Mouse (Mus musculus): ENCODE data around the gene Kcnj3. TPM values are rescaled to one million over a fixed set of nuclear protein-coding genes. Genes with fewer than 3 reads are reported as not detected.

Gene Kcnj3
- polyA plus RNA-seq (2016; fragmentation: Nextera tagmentation; extraction: Ambion mirVana): 0.19 TPM in 1 of 2 replicates, not detected in the other

DNA sequence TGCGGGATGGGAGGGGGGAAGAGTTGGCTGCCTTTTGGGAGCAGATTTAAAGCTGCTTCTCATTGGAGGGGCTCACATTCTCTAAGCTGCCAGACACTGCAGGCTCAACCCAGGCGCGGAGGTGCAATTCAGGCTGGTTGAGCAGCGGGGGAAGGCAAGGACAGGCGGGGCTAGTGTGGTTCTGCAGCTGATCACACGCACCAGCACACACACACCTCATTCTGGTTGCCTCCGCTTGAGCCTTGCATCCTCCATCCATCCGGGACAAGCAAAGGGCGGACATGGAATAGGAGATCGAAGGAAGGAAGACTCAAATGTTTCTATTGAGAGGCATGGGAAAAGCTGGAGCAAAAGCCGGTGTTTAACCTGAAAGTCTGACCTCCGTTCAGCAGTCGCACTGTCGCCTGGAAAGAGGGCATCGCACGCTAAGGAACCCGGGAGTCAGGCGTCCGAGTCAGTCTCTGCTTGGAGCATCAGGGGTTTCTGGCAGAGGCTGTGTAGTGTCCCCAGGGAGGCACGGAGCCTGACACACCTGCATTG is at the start of gene Kcnj3:
Kcnj3 (plus strand) TSS at position 250 of the 540 bp plus-strand sequence.
- peak; percentile 57 for DNase-seq (ENCODE audit: low spot score)
- H3K9me3 ChIP-seq (replicated peaks): no peaks in the 10 kb centered on the region
- under 1% methylated on average over 20 of the region's 20 CpGs for WGBS
- no peaks in the 10 kb centered on the region for H3K36me3 ChIP-seq
- H3K27me3 ChIP-seq (ENCODE audit: low read depth, poor library complexity, severe bottlenecking): peaks cover 52% of the 10 kb centered on the region
- no peak within 1 kb of the TSS for H3K27ac ChIP-seq
- peak within 1 kb of the TSS; percentile 52 for H3K4me3 ChIP-seq
- peaks cover 25% of the 10 kb centered on the region for H3K4me1 ChIP-seq

DNA sequence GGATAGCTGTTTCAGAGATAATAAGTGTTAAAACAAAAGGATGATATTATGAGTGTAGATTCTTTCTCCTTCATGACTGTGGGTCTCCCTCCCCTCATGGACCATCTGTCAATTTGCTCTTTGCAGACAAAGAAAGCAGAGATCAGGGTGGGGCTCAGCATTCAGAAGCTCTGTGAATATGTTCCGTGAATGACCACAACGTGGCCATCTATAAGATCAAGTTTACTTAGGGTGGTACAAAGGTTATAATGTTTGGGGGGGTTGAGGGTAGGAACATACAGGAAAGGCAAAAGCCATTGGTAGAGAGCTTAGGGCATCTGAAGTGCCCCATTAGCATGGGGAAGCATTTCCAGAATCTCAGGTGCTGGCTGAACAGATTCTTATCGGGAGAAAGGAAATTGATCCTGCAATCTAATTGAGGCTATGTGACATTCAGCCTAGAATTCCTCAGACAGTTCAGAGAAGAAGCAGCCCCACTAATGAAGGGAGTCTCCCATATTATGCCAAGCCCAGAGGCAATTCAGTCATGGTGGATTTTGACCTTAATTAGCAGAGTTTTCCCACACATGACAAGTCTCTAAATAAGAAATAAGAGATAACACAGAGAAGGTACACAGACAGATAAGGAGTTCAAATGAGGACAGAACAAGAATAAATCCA is 45.3 kb upstream of the Kcnj3 start:
- H3K4me3 ChIP-seq: no peak overlapping the region
- 82% methylated on average over 3 of the region's 3 CpGs for WGBS
- no peaks in the 10 kb centered on the region for H3K27me3 ChIP-seq (ENCODE audit: low read depth, poor library complexity, severe bottlenecking)
- H3K9me3 ChIP-seq (replicated peaks): no peaks in the 10 kb centered on the region
- no peaks in the 10 kb centered on the region for H3K36me3 ChIP-seq
- H3K4me1 ChIP-seq: no peaks in the 10 kb centered on the region
- H3K27ac ChIP-seq: no peak overlapping the region
- no peak for DNase-seq (ENCODE audit: low spot score)

DNA sequence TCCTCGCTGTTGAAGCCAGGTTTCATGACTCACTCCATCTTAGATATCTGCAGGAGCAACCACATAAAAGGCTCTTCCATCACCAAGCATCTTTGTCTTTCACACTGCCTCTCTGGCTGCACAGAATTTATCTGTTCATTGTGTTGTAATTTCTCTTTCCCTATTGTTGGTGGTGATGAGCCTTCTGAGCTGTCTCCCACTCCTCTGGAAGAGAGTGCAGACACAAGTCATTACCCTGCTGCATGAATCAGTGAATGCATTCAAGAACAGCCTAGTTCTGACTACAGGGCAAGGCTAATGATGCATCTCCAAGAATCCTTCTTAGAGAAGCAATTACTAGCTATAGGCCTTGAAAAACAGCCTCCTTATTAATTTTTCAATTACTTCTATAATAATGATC is 30.5 kb upstream of the Kcnj3 start:
- H3K9me3 ChIP-seq (replicated peaks): no peaks in the 10 kb centered on the region
- 89% methylated on average over 1 of the region's 1 CpGs for WGBS
- no peaks in the 10 kb centered on the region for H3K27me3 ChIP-seq (ENCODE audit: low read depth, poor library complexity, severe bottlenecking)

DNA sequence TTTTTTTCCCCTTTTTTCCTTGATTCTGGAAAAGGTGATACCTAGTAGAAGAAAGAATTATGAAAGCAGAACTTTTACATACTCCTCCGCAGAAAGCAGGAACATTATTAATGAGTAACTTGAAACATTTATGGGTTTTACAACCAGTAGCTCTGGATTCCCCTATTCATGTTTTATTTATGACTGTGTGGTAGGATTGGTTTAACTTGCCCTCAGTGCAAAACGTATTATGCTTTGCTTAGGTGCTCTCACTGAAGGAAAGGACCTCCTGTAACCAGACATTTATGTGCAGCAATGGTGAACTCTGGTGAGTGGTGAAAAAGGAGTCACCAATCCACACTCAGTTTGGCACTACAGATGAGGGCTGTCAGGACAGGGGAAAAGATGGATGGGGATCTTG is 8.1 kb upstream of the Kcnj3 start:
- no peak overlapping the region for H3K4me3 ChIP-seq
- DNase-seq (ENCODE audit: low spot score): no peak
- H3K27me3 ChIP-seq (ENCODE audit: low read depth, poor library complexity, severe bottlenecking): no peaks in the 10 kb centered on the region
- WGBS: 51% methylated on average over 2 of the region's 2 CpGs
- no peaks in the 10 kb centered on the region for H3K4me1 ChIP-seq
- no peaks in the 10 kb centered on the region for H3K36me3 ChIP-seq
- no peak overlapping the region for H3K27ac ChIP-seq
- no peaks in the 10 kb centered on the region for H3K9me3 ChIP-seq (replicated peaks)

More for the DNA sequence above, 30.5 kb upstream of the Kcnj3 start:
- H3K27ac ChIP-seq: no peak overlapping the region
- H3K36me3 ChIP-seq: no peaks in the 10 kb centered on the region
- H3K4me3 ChIP-seq: no peak overlapping the region
- no peaks in the 10 kb centered on the region for H3K4me1 ChIP-seq
- DNase-seq (ENCODE audit: low spot score): no peak

DNA sequence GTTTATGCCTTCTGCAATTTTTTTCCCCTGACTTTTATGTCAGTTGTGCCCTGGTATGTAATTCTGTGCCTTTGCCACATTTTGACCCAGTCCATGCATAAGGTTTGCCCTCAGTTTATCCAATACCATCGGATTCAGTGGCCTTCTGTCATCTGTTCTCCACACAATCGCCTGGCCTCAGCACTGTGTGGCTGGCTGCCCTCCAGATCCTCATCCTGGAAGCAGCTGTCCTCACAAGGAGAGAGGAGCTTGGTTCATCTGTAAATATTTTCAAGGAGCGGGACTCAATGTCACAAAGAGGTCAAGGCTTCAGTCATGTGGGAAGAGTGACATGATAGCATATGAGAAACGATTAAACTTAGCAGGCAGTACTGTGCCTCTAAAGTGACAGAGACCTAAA is 3.7 kb upstream of the Kcnj3 start:
- 88% methylated on average over 4 of the region's 4 CpGs for WGBS
- no peak for DNase-seq (ENCODE audit: low spot score)
- H3K27me3 ChIP-seq (ENCODE audit: low read depth, poor library complexity, severe bottlenecking): peaks cover 30% of the 10 kb centered on the region

DNA sequence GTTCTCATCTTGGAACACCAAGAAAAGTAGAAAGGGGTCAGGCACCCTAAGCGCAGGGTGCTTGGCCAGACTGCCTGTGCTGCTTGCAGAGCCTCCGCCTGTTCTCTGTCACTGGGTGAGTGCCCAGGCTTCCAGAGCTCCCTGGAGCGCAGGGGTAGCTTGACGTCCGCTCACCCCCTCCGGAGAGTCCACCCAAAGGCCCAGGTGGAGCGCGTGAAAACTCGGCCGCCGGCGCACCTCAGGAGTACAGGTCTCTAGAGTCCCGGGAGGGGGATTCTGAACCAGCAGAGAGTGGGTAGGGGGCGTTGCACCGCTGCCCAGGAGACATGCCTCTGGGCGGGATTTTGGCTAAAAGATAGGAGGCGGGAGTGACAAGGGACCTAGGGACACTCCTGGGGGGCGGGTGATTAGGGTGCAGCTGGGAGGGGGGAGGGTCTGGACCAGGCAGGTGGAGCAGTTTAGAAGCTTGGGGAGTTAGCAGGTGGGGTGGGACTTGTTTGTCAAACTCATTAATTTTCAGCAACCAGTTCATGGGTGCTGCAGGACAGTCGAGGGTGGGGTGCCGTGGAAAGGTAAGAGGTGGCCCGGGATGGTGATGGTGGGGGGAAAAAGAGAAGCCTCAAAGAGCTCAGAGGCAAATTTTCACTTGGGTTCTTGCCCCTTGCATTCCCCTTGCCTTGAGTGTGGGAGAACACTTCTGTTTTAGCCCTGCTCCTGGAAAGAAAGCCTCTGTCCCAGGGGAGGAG is 664 bp downstream of the Kcnj3 start:
- no peak overlapping the region for H3K27ac ChIP-seq
- H3K36me3 ChIP-seq: no peaks in the 10 kb centered on the region
- H3K4me3 ChIP-seq: peak overlapping the region; percentile 52
- peaks cover 25% of the 10 kb centered on the region for H3K4me1 ChIP-seq
- WGBS: under 1% methylated on average over 21 of the region's 21 CpGs
- no peaks in the 10 kb centered on the region for H3K9me3 ChIP-seq (replicated peaks)
- peak; percentile 46 for DNase-seq (ENCODE audit: low spot score)
- H3K27me3 ChIP-seq (ENCODE audit: low read depth, poor library complexity, severe bottlenecking): peaks cover 52% of the 10 kb centered on the region

More for the DNA sequence above, 3.7 kb upstream of the Kcnj3 start:
- H3K4me3 ChIP-seq: no peak overlapping the region
- no peaks in the 10 kb centered on the region for H3K9me3 ChIP-seq (replicated peaks)
- H3K27ac ChIP-seq: no peak overlapping the region
- H3K4me1 ChIP-seq: peaks cover 16% of the 10 kb centered on the region
- H3K36me3 ChIP-seq: no peaks in the 10 kb centered on the region

DNA sequence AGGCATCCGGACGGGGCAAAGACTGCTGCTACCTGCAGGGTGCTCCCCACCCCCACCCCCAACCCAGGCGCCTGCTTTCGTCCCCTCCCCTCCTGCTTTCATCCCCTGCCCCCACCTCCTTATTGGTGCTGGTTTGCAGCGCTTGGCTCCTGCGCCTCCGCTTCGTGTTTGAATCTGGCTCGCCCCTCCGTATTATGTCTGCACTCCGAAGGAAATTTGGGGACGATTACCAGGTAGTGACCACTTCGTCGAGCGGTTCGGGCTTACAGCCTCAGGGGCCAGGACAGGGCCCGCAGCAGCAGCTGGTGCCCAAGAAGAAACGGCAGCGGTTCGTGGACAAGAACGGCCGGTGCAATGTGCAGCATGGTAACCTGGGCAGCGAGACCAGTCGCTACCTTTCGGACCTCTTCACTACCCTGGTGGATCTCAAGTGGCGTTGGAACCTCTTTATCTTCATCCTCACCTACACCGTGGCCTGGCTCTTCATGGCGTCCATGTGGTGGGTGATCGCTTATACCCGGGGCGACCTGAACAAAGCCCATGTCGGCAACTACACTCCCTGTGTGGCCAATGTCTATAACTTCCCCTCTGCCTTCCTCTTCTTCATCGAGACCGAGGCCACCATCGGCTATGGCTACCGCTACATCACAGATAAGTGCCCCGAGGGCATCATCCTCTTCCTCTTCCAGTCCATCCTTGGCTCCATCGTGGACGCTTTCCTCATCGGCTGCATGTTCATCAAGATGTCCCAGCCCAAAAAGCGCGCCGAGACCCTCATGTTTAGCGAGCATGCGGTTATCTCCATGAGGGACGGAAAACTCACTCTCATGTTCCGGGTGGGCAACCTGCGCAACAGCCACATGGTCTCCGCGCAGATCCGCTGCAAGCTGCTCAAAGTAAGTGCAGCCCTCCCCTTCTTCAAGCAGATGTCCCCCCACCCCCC is 1.5 kb downstream of the Kcnj3 start:
- no peak overlapping the region for H3K27ac ChIP-seq
- H3K9me3 ChIP-seq (replicated peaks): no peaks in the 10 kb centered on the region
- peaks cover 25% of the 10 kb centered on the region for H3K4me1 ChIP-seq
- peak; percentile 44 for DNase-seq (ENCODE audit: low spot score)
- peaks cover 52% of the 10 kb centered on the region for H3K27me3 ChIP-seq (ENCODE audit: low read depth, poor library complexity, severe bottlenecking)
- 1% methylated on average over 51 of the region's 51 CpGs for WGBS
- no peaks in the 10 kb centered on the region for H3K36me3 ChIP-seq
- H3K4me3 ChIP-seq: peak overlapping the region; percentile 52

DNA sequence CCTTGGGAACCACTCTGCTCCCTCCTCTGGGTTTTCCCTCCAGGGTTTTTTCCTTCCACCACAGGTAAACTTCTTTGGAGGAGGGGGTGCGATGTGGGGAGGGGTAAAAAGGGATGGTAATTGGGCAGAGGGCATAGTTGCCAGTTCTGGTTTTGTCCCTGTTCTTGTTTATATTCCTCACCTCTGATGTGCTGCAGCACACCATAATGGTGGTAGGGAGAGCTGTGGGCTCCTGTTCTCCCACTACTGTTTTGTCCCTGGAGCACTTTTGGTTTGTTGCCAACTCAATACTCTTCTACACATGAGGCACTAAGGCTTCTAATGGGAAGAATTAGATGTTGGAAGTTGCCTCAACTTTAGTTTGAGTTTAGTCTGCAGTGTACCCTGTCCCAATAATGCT is 2.2 kb downstream of the Kcnj3 start:
- Histone ChIP-seq H3K27me3 (ENCODE audit: low read depth, poor library complexity, severe bottlenecking) (peaks cover 52% of the 10 kb centered on the region), H3K4me1 (peaks cover 25% of the 10 kb centered on the region), H3K36me3 (no peaks in the 10 kb centered on the region), H3K9me3 (replicated peaks) (no peaks in the 10 kb centered on the region), H3K27ac (no peak overlapping the region), H3K4me3 (peak overlapping the region; percentile 52)
- DNase-seq (ENCODE audit: low spot score): no peak
- 0% methylated on average over 1 of the region's 1 CpGs for WGBS

DNA sequence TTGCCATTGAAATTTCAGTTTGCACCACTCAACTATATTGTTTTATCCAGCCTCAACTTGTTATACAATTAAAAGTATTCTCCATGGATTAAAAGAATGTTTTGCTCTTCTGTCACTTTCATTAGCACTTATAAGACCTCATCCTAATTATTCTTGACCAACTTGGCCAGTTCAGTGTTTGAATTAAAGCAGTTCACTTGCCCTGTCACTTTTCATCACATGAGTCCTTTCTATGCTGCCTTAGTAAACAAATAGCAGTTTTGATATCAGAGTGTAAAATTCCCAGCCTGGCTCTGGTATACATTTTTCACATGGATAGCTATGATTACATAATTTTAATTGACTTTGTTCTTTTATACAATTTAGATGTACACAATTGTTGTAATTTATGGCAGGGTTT is 3.4 kb downstream of the Kcnj3 start:
- Histone ChIP-seq H3K9me3 (replicated peaks) (no peaks in the 10 kb centered on the region), H3K4me3 (no peak overlapping the region), H3K4me1 (peaks cover 25% of the 10 kb centered on the region), H3K27ac (no peak overlapping the region), H3K27me3 (ENCODE audit: low read depth, poor library complexity, severe bottlenecking) (peaks cover 50% of the 10 kb centered on the region), H3K36me3 (no peaks in the 10 kb centered on the region)
- no peak for DNase-seq (ENCODE audit: low spot score)

DNA sequence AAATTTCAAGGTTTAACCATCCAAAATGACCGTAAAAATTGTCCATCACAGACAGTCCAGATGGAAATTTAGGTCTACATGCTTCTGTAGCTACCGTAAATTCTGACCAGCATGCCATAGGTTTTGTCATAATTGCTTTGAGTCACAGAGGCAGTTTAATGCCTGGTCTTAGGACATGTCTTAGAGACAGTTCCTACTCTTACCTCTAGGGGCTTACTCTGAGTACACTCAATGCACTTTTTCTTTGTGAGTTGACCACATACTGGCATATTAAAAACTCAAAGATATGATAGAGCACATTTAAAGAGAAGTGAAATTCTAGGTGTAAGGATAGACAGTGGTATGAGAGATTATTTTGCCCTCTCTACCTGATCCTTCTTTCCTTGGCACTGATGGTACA is 6.2 kb downstream of the Kcnj3 start:
- Histone ChIP-seq H3K9me3 (replicated peaks) (no peaks in the 10 kb centered on the region), H3K4me1 (peaks cover 10% of the 10 kb centered on the region), H3K36me3 (no peaks in the 10 kb centered on the region), H3K27ac (no peak overlapping the region), H3K27me3 (ENCODE audit: low read depth, poor library complexity, severe bottlenecking) (peaks cover 23% of the 10 kb centered on the region), H3K4me3 (no peak overlapping the region)
- DNase-seq (ENCODE audit: low spot score): no peak
- WGBS: 80% methylated on average over 2 of the region's 2 CpGs

DNA sequence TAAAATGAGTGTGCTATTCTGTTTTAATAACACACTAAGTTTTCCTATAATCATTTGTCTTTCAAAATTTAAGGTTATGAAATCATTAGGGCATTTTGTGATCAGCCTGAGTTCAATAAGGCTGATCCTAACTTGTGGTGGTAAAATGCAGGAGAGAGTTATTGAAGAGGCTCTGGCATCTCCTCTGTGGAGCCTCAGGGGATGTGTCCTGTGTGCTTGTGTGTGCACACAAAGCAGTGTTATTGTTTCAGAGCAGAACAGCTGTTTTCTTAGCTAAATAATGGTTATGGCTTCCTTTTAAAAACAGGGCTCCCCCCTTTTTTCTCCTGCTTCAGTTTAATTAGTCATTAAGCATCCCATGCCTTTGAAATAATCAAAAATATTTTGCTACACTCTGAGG is 11.5 kb downstream of the Kcnj3 start:
- H3K9me3 ChIP-seq (replicated peaks): no peaks in the 10 kb centered on the region
- no peak overlapping the region for H3K4me3 ChIP-seq
- H3K27ac ChIP-seq: no peak overlapping the region
- H3K36me3 ChIP-seq: no peaks in the 10 kb centered on the region
- DNase-seq (ENCODE audit: low spot score): no peak
- H3K27me3 ChIP-seq (ENCODE audit: low read depth, poor library complexity, severe bottlenecking): no peaks in the 10 kb centered on the region
- no peaks in the 10 kb centered on the region for H3K4me1 ChIP-seq

DNA sequence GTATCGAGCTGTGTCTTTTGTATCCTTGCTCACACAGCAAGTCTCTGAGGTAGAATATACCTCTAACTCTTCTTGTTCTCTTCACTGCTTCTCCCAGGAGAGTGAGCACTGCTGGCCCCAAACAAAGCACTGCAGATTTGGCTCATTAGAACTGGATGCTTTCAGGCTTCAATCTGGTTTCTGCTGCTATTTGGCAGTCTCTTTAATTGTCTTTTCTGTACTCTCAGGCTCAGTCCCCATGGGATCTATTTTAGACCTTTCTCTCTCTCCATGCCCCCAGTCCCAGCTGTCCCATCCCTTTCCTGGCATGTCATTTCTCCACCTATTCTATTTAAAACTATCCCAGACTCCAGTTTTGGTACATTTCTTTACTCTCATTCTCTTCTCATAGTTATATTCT is 15.0 kb downstream of the Kcnj3 start:
- WGBS: 72% methylated on average over 1 of the region's 1 CpGs

More for the DNA sequence above, 15.0 kb downstream of the Kcnj3 start:
- H3K4me1 ChIP-seq: no peaks in the 10 kb centered on the region
- H3K27ac ChIP-seq: no peak overlapping the region
- H3K4me3 ChIP-seq: no peak overlapping the region
- no peaks in the 10 kb centered on the region for H3K27me3 ChIP-seq (ENCODE audit: low read depth, poor library complexity, severe bottlenecking)
- no peaks in the 10 kb centered on the region for H3K36me3 ChIP-seq
- no peak for DNase-seq (ENCODE audit: low spot score)
- H3K9me3 ChIP-seq (replicated peaks): no peaks in the 10 kb centered on the region
